Mouse (Mus musculus) embryonic stem cell, embryonic (primary cell): Measurements from ENCODE around the gene Gm44965.

Experiments used
- CTCF ChIA-PET, 4 experiments: fragments of 300-600 bp in 2 of 4; fragments of 350-600 bp in 2 of 4; sonication (Branson Sonifier 250); formaldehyde crosslinking; loops; one replicate each; lab custom pipeline; 2022; ENCODE audit warnings: inconsistent platforms in 2 of 4; lab: Charles Lee
- POLR2A ChIA-PET, 4 experiments: fragments of 300-600 bp in 2 of 4; fragments of 350-600 bp in 2 of 4; sonication (Branson Sonifier 250); formaldehyde crosslinking; loops; one replicate each; lab custom pipeline; 2022; ENCODE audit warnings: antibody characterized with exemption in 4 of 4, inconsistent platforms in 1 of 4; lab: Charles Lee

The Gm44965 gene

GRCm38 (mm10) chr6:48600594-48600993 is 6.9 kb downstream of the Gm44965 start:
- CTCF ChIA-PET = interaction anchor here in 1 of 4 experiments (1.1 kb wide), 1 partner anchor 20 kb away, joined by 3 read pairs; no protein-coding TSS in a partner anchor
- POLR2A ChIA-PET = interaction anchor here in 3 of 4 experiments (1.1 to 3.2 kb wide), 8 partner anchors 11 to 161 kb away, joined by 3 to 15 read pairs (median 4); no protein-coding TSS in a partner anchor

GRCm38 (mm10) chr6:48601271-48602079 is 7.7 kb downstream of the Gm44965 start, which contains the start of gene Zfp775:
Gene Zfp775 (plus strand): TSS chr6:48602063.
- POLR2A ChIA-PET = interaction anchor here (0.5 to 3.5 kb wide), 18 partner anchors 8 to 766 kb away, joined by 3 to 18 read pairs (median 3); partner anchors contain the start of genes Fam221a (in 1 of the 4), Gm44965 (in 1 of the 4) and Repin1 (in 1 of the 4)
- CTCF ChIA-PET = interaction anchor here in 3 of 4 experiments (1.1 to 1.8 kb wide), 6 partner anchors 8 to 259 kb away, joined by 3 to 7 read pairs (median 3); partner anchors contain the start of genes Gm44965 (in 1 of the 3) and Repin1 (in 1 of the 3)

- CTCF ChIA-PET = interaction anchor here in 2 of 4 experiments (1.1 to 1.8 kb wide), 5 partner anchors 8 to 258 kb away, joined by 3 to 7 read pairs (median 3); partner anchors contain the start of genes Gm44965 (in 1 of the 2) and Repin1 (in 1 of the 2)
- POLR2A ChIA-PET = interaction anchor here (0.5 to 3.5 kb wide), 14 partner anchors 9 to 765 kb away, joined by 3 to 18 read pairs (median 3); partner anchors contain the start of genes Fam221a (in 1 of the 4), Gm44965 (in 1 of the 4) and Repin1 (in 1 of the 4)
Observed at GRCm38 (mm10) chr6:48602080-48602741, 8.5 kb downstream of the Gm44965 start.

GRCm38 (mm10) chr6:48608124-48608523 is 14.4 kb downstream of the Gm44965 start:
- CTCF ChIA-PET = no interaction called here
- POLR2A ChIA-PET = interaction anchor here in 1 of 4 experiments (0.7 to 2.0 kb wide), 2 partner anchors 13 to 16 kb away, joined by 3 to 4 read pairs; no protein-coding TSS in a partner anchor

- POLR2A ChIA-PET = interaction anchor here in 1 of 4 experiments (2.0 kb wide), 1 partner anchor 14 kb away, joined by 4 read pairs; no protein-coding TSS in a partner anchor
- CTCF ChIA-PET = no interaction called here
Observed at GRCm38 (mm10) chr6:48609512-48609911, 15.8 kb downstream of the Gm44965 start.

- ChIA-PET CTCF (interaction anchor here in 3 of 4 experiments (0.6 to 1.4 kb wide), 4 partner anchors 9 to 35 kb away, joined by 3 to 5 read pairs (median 3); partner anchors contain the start of gene AI854703 (in 1 of the 3)), POLR2A (interaction anchor here in 2 of 4 experiments (0.5 to 1.8 kb wide), 7 partner anchors 9 to 1210 kb away, joined by 3 to 8 read pairs (median 3); partner anchors contain the start of gene Lrrc61 (in 1 of the 2))
Observed at GRCm38 (mm10) chr6:48610657-48611056, 16.9 kb downstream of the Gm44965 start.

- ChIA-PET CTCF (interaction anchor here in 1 of 4 experiments (0.6 kb wide), 1 partner anchor 58 kb away, joined by 3 read pairs; no protein-coding TSS in a partner anchor), POLR2A (no interaction called here)
Observed at GRCm38 (mm10) chr6:48613464-48613863, 19.7 kb downstream of the Gm44965 start.

GRCm38 (mm10) chr6:48614756-48615155 is 21.0 kb downstream of the Gm44965 start:
- CTCF ChIA-PET = interaction anchor here in 1 of 4 experiments (0.6 kb wide), 1 partner anchor 35 kb away, joined by 3 read pairs; no protein-coding TSS in a partner anchor
- POLR2A ChIA-PET = no interaction called here

GRCm38 (mm10) chr6:48620031-48620430 is 26.3 kb downstream of the Gm44965 start:
- ChIA-PET CTCF (interaction anchor here (0.5 to 1.8 kb wide), 16 partner anchors 9 to 613 kb away, joined by 3 to 8 read pairs (median 4); partner anchors contain the start of genes Atp6v0e2 (in 1 of the 4) and Gimap8 (in 1 of the 4)), POLR2A (interaction anchor here in 3 of 4 experiments (0.7 to 3.9 kb wide), 17 partner anchors 9 to 224 kb away, joined by 3 to 18 read pairs (median 3); partner anchors contain the start of gene Zfp775 (in 2 of the 3))

- POLR2A ChIA-PET = interaction anchor here in 3 of 4 experiments (1.0 to 1.9 kb wide), 7 partner anchors 10 to 118 kb away, joined by 3 to 10 read pairs (median 3); partner anchors contain the start of genes Zfp775 (in 2 of the 3), Gm44965 (in 1 of the 3) and Repin1 (in 1 of the 3)
- CTCF ChIA-PET = interaction anchor here (0.6 to 1.1 kb wide), 5 partner anchors 24 to 411 kb away, joined by 3 to 5 read pairs (median 3); partner anchors contain the start of gene Atp6v0e2 (in 2 of the 4)
Observed at GRCm38 (mm10) chr6:48622186-48622843, 28.6 kb downstream of the Gm44965 start.

- ChIA-PET CTCF (interaction anchor here in 2 of 4 experiments (0.6 to 1.2 kb wide), 2 partner anchors 30 to 67 kb away, joined by 3 read pairs; partner anchors contain the start of genes Gm44965 (in 1 of the 2) and Repin1 (in 1 of the 2)), POLR2A (interaction anchor here in 2 of 4 experiments (1.1 to 1.4 kb wide), 4 partner anchors 15 to 119 kb away, joined by 3 to 4 read pairs (median 4); partner anchors contain the start of gene Zfp775 (in 1 of the 2))
Observed at GRCm38 (mm10) chr6:48623460-48623859, 29.7 kb downstream of the Gm44965 start.

- ChIA-PET CTCF (interaction anchor here (0.5 to 1.4 kb wide), 6 partner anchors 16 to 573 kb away, joined by 3 to 10 read pairs (median 3); no protein-coding TSS in a partner anchor), POLR2A (interaction anchor here in 2 of 4 experiments (0.7 to 1.6 kb wide), 5 partner anchors 8 to 89 kb away, joined by 3 to 4 read pairs (median 3); partner anchors contain the start of gene Atp6v0e2 (in 1 of the 2))
Observed at GRCm38 (mm10) chr6:48626464-48626863, 32.7 kb downstream of the Gm44965 start, which contains the start of gene AI854703. Gene AI854703 (plus strand): TSS chr6:48626764.

GRCm38 (mm10) chr6:48626984-48627383 is 33.2 kb downstream of the Gm44965 start:
- CTCF ChIA-PET = interaction anchor here in 3 of 4 experiments (0.7 to 1.4 kb wide), 6 partner anchors 16 to 574 kb away, joined by 3 to 5 read pairs (median 3); no protein-coding TSS in a partner anchor

GRCm38 (mm10) chr6:48627511-48627924 is 33.8 kb downstream of the Gm44965 start:
- POLR2A ChIA-PET = interaction anchor here in 3 of 4 experiments (0.6 to 1.6 kb wide), 7 partner anchors 9 to 232 kb away, joined by 3 to 4 read pairs (median 3); partner anchors contain the start of gene Atp6v0e2 (in 1 of the 3)
- CTCF ChIA-PET = interaction anchor here in 2 of 4 experiments (0.6 to 1.4 kb wide), 4 partner anchors 18 to 557 kb away, joined by 3 to 5 read pairs (median 4); no protein-coding TSS in a partner anchor

More at GRCm38 (mm10) chr6:48626984-48627383, 33.2 kb downstream of the Gm44965 start:
- POLR2A ChIA-PET = interaction anchor here in 3 of 4 experiments (0.6 to 1.6 kb wide), 7 partner anchors 9 to 231 kb away, joined by 3 to 4 read pairs (median 3); partner anchors contain the start of gene Atp6v0e2 (in 1 of the 3)

GRCm38 (mm10) chr6:48628377-48628776 is 34.6 kb downstream of the Gm44965 start:
- CTCF ChIA-PET = no interaction called here
- POLR2A ChIA-PET = interaction anchor here in 2 of 4 experiments (0.6 to 1.6 kb wide), 4 partner anchors 8 to 32 kb away, joined by 3 to 5 read pairs (median 3); no protein-coding TSS in a partner anchor
